Mouse (Mus musculus) hindbrain, embryonic 11.5 days (tissue): ENCODE results near the gene Ctnnb1. TPM values are rescaled to one million over a fixed set of nuclear protein-coding genes. Genes with fewer than 3 reads are reported as not detected.

Experiments
- ATAC-seq: fragments of 200-750 bp; cut with Nextera tagmentation; 2 replicates; pipeline ENCODE4 v1.8.0; 2017; ENCODE audit warnings: mild to moderate bottlenecking, moderate TSS enrichment, moderate library complexity; ENCODE audit not compliant: low FRiP score
- DNase-seq: peaks from one replicate; pipeline ENCODE4 v3.0.0-alpha.2; 2015; ENCODE audit warnings: low spot score
- H3K27ac ChIP-seq: fragments of 300-500 bp; sonication (generic); 2 replicates; pipeline ENCODE4 v1.5.1; 2014; ENCODE audit warnings: mild to moderate bottlenecking, low read depth, low read length
- H3K27me3 ChIP-seq: fragments of 300-500 bp; sonication (generic); 2 replicates; pipeline ENCODE4 v1.6.1; 2014; ENCODE audit warnings: mild to moderate bottlenecking, low read length, moderate library complexity, mixed read lengths; ENCODE audit not compliant: control insufficient read depth, insufficient read depth
- H3K36me3 ChIP-seq: fragments of 300-500 bp; sonication (generic); 2 replicates; pipeline ENCODE4 v1.6.1; 2014; ENCODE audit warnings: mild to moderate bottlenecking, low read length, moderate library complexity, mixed read lengths; ENCODE audit not compliant: control insufficient read depth, insufficient read depth
- H3K4me1 ChIP-seq: fragments of 300-500 bp; sonication (generic); replicated peaks from 2 replicates; pipeline ENCODE4 v1.6.1; 2014; ENCODE audit warnings: low read length, mixed read lengths; ENCODE audit not compliant: control insufficient read depth, insufficient read depth
- H3K4me2 ChIP-seq: fragments of 300-500 bp; sonication (generic); replicated peaks from 2 replicates; pipeline ENCODE4 v1.6.1; 2014; ENCODE audit warnings: mild to moderate bottlenecking, low read depth, low read length
- H3K4me3 ChIP-seq: fragments of 300-500 bp; sonication (generic); 2 replicates; pipeline ENCODE4 v1.5.1; 2014; ENCODE audit warnings: low read depth, low read length
- H3K9ac ChIP-seq: fragments of 300-500 bp; sonication (generic); 2 replicates; pipeline ENCODE4 v1.6.1; 2014; ENCODE audit warnings: low read depth, low read length
- H3K9me3 ChIP-seq: fragments of 300-500 bp; sonication (generic); 2 replicates; pipeline ENCODE4 v1.6.1; 2016; ENCODE audit warnings: low read length; ENCODE audit not compliant: control insufficient read depth
- WGBS: fragments of 180-500 bp; shearing (Covaris S2); extraction: QIAGEN DNeasy Blood & Tissue Kit; methylation state at CpG from one replicate; pipeline ENCODE4 v1.1.7; 2014; 5-methylcytosine and 5-hydroxymethylcytosine counted together
- polyA plus RNA-seq: library from polyadenylated mRNA; unstranded; fragments of >200 nt; fragmentation: Nextera tagmentation; extraction: Ambion mirVana; gene quantifications from 2 replicates; pipeline ENCODE4 v1.2.1, GENCODE M21; 2014

The Ctnnb1 gene
- polyA plus RNA-seq, 1 experiment from 2014 or later, result 804 TPM

- no peak overlapping the region for H3K4me3 ChIP-seq
- ATAC-seq (no peak), DNase-seq (no peak)
- H3K4me2 ChIP-seq, result no peak overlapping the region
- no peak overlapping the region for H3K27ac ChIP-seq
- WGBS, result 97% methylated on average over 4 of the region's 4 CpGs
- H3K9me3 ChIP-seq, result no peaks in the 10 kb centered on the region
- no peaks in the 10 kb centered on the region for H3K36me3 ChIP-seq
- no peaks in the 10 kb centered on the region for H3K4me1 ChIP-seq
- H3K9ac ChIP-seq, result no peak overlapping the region
- H3K27me3 ChIP-seq, result no peaks in the 10 kb centered on the region
Observed at GRCm38 (mm10) chr9:120976856-120977255, 47.8 kb downstream of the Ctnnb1 start.

- H3K9ac ChIP-seq, result no peak overlapping the region
- no peak overlapping the region for H3K27ac ChIP-seq
- no peaks in the 10 kb centered on the region for H3K9me3 ChIP-seq
- DNase-seq, result no peak
- H3K36me3 ChIP-seq, result no peaks in the 10 kb centered on the region
- no peak overlapping the region for H3K4me3 ChIP-seq
- WGBS, result 86% methylated on average over 7 of the region's 7 CpGs
- no peak for ATAC-seq
- no peaks in the 10 kb centered on the region for H3K4me1 ChIP-seq
- H3K4me2 ChIP-seq, result no peak overlapping the region
- no peaks in the 10 kb centered on the region for H3K27me3 ChIP-seq
Observed at GRCm38 (mm10) chr9:120981777-120982176, 52.8 kb downstream of the Ctnnb1 start.

DNA sequence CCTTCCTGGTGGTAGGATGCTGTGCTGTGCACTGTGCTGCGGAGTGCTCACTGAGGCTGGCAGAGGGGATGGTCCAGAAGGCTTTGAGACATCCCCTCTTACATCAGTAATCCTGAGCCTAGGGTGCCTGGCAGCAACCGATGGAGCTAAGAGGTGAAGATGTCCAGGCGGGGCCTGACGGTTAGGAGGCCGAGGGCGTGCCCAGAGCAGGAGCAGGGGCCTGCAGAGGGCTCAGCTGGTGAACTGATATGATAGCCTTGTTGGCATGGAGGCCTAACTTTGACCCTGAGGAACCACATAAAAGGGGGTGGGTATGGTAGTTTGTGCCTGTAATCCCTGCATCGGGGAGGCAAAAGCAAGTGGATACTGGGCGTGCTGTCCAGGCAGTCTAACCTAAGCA, 54.8 kb downstream of the Ctnnb1 start:
- H3K4me2 ChIP-seq, result no peak overlapping the region
- H3K27ac ChIP-seq, result no peak overlapping the region
- H3K9me3 ChIP-seq, result no peaks in the 10 kb centered on the region
- no peak overlapping the region for H3K9ac ChIP-seq
- no peak overlapping the region for H3K4me3 ChIP-seq
- H3K36me3 ChIP-seq, result no peaks in the 10 kb centered on the region
- DNase-seq, result no peak
- no peaks in the 10 kb centered on the region for H3K27me3 ChIP-seq
- WGBS, result 91% methylated on average over 8 of the region's 8 CpGs
- ATAC-seq, result no peak
- no peaks in the 10 kb centered on the region; the same call in 1 of the 2 replicates for H3K4me1 ChIP-seq

DNA sequence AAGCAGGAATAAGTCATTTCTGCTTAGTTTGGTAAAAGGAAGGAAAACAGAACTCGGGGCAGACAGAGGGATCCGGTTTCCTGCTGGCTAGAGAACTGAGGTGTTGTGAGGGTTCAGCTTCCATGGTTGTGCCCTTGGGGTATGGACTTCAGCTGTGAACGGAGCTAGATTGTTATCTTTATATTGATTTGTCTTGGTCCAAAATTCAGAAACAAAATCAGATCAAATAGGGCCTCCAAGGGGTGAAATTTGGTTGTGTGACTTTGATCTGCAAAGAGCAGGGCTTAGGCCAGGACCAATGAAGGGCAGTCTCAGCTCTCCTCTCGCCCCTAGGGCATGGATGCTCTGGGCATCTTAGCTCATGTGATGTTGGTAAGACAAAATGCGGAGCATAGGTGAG, 55.5 kb downstream of the Ctnnb1 start:
- Histone ChIP-seq H3K9ac (no peak overlapping the region), H3K27me3 (no peaks in the 10 kb centered on the region), H3K27ac (no peak overlapping the region), H3K4me3 (no peak overlapping the region), H3K9me3 (no peaks in the 10 kb centered on the region), H3K4me1 (no peaks in the 10 kb centered on the region; the same call in 1 of the 2 replicates), H3K36me3 (no peaks in the 10 kb centered on the region), H3K4me2 (no peak overlapping the region)
- WGBS, result 82% methylated on average over 5 of the region's 5 CpGs
- ATAC-seq (no peak), DNase-seq (no peak)

- no peak for ATAC-seq
- H3K4me3 ChIP-seq, result no peak overlapping the region
- no peaks in the 10 kb centered on the region; the same call in 1 of the 2 replicates for H3K4me1 ChIP-seq
- 93% methylated on average over 5 of the region's 5 CpGs for WGBS
- no peak for DNase-seq
- H3K27ac ChIP-seq, result no peak overlapping the region
- no peaks in the 10 kb centered on the region for H3K36me3 ChIP-seq
- no peak overlapping the region for H3K4me2 ChIP-seq
- no peaks in the 10 kb centered on the region for H3K27me3 ChIP-seq
- no peak overlapping the region for H3K9ac ChIP-seq
- no peaks in the 10 kb centered on the region for H3K9me3 ChIP-seq
Observed at GRCm38 (mm10) chr9:120985009-120985408, 56.0 kb downstream of the Ctnnb1 start.

- Histone ChIP-seq H3K27me3 (no peaks in the 10 kb centered on the region), H3K4me3 (no peak overlapping the region), H3K4me1 (no peaks in the 10 kb centered on the region; the same call in 1 of the 2 replicates), H3K9me3 (no peaks in the 10 kb centered on the region), H3K4me2 (no peak overlapping the region), H3K36me3 (no peaks in the 10 kb centered on the region), H3K9ac (no peak overlapping the region), H3K27ac (no peak overlapping the region)
- DNase-seq (no peak), ATAC-seq (no peak)
- WGBS, result 97% methylated on average over 5 of the region's 5 CpGs
Observed at GRCm38 (mm10) chr9:120985524-120985923, 56.5 kb downstream of the Ctnnb1 start.

GRCm38 (mm10) chr9:120986255-120986654, 57.2 kb downstream of the Ctnnb1 start:
- H3K4me3 ChIP-seq, result no peak overlapping the region
- H3K4me2 ChIP-seq, result no peak overlapping the region
- DNase-seq (no peak), ATAC-seq (no peak)
- 80% methylated on average over 3 of the region's 3 CpGs for WGBS
- no peaks in the 10 kb centered on the region for H3K27me3 ChIP-seq
- no peak overlapping the region for H3K27ac ChIP-seq
- no peaks in the 10 kb centered on the region; the same call in 1 of the 2 replicates for H3K4me1 ChIP-seq
- no peaks in the 10 kb centered on the region for H3K9me3 ChIP-seq
- H3K36me3 ChIP-seq, result no peaks in the 10 kb centered on the region
- H3K9ac ChIP-seq, result no peak overlapping the region

DNA sequence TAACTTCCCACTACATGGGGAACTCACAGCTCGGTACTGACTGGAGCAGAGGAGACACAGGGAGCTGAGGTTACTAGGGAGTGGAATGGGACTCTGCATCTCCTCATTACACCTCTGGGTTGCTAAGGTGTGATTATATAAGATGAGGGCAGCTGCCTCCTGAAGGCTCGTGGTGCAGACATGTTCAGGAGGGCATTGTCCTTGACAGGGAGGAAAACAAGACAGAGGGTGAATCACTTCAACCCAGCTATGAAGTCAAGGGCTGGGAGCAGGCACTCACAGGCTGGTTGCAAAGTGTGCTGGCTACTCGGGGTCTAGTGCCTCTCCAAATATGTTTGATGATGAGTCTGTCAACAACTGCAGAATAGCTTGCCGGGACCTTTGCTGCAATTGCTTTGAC, 58.0 kb downstream of the Ctnnb1 start:
- Histone ChIP-seq H3K27ac (no peak overlapping the region), H3K4me2 (no peak overlapping the region), H3K4me1 (no peaks in the 10 kb centered on the region; the same call in 1 of the 2 replicates), H3K4me3 (no peak overlapping the region), H3K27me3 (no peaks in the 10 kb centered on the region), H3K36me3 (no peaks in the 10 kb centered on the region), H3K9ac (no peak overlapping the region), H3K9me3 (no peaks in the 10 kb centered on the region)
- no peak for DNase-seq
- no peak for ATAC-seq
- WGBS, result 75% methylated on average over 4 of the region's 4 CpGs

DNA sequence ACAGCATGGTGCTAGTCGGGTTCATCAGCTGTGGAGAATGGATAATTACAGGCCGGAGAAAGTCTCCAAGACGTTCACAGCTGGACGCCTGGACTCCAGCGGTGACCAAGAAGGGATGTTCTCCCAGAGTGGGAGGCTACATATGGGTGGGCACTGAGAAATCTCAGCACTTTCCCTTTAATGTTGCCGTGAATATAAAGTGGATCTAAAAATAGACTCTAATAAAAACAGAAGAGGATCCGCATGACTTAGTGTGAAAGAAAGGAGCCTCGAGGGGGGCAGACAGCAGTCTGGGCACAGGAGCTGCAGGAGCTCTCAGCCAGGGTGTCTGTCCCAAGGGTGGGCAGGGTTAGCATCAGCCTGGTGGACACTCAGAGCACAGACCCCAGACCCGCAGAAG, 59.1 kb downstream of the Ctnnb1 start:
- no peaks in the 10 kb centered on the region for H3K9me3 ChIP-seq
- no peak overlapping the region for H3K27ac ChIP-seq
- H3K9ac ChIP-seq, result no peak overlapping the region
- no peaks in the 10 kb centered on the region for H3K27me3 ChIP-seq
- no peaks in the 10 kb centered on the region for H3K36me3 ChIP-seq
- ATAC-seq (no peak; the same call in 1 of the 2 replicates), DNase-seq (no peak)
- WGBS, result 55% methylated on average over 9 of the region's 9 CpGs
- H3K4me2 ChIP-seq, result no peak overlapping the region
- H3K4me1 ChIP-seq, result no peaks in the 10 kb centered on the region; the same call in 1 of the 2 replicates
- H3K4me3 ChIP-seq, result no peak overlapping the region
